Mouse (Mus musculus): ENCODE results near the gene Dlg2.

Gene Dlg2

GRCm38 (mm10) chr7:92184371-92185059 lies 1708.0 kb downstream of the Dlg2 start:
- DNase-seq (ENCODE audit: low spot score) = no peak

DNA sequence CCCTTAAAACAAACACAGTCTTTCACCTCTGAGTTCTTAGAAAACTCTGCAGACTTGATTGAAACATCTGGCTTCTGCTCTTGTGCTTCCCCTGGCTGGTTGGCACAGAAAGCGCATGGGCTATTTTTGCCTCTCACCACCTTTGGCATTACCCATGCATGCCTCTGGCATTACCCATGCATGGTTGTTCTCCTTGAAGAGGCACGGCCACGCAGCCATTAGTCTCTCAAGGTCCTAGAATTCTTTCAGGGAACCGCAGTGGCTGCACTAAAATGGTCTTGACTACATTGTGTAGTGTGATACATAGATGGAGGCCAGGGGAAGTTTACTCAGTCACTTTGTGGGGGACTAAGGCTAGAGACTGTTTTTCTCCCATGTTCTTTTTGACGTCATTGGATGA lies 1709.9 kb downstream of the Dlg2 start:
- DNase-seq (ENCODE audit: low spot score) = no peak

DNA sequence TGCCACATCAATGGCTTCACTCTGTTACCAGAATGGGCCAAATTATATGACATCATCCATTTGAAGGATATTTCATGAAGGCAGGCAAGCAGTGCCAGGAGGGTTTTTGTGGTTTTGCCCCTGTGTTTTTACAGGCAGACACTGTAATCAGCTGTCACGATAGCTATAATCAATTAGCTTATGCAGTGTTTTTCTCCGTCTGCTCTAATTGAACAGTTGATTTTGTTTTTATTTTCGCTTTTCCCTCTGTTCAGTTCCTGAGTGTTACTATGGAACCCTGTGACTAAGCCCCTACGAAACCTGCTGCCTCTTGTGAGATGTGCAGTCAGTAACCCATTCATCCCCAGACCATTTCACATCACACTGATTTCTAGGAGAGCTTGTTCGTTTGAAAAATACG lies 1712.7 kb downstream of the Dlg2 start:
- DNase-seq (ENCODE audit: low spot score) = no peak

GRCm38 (mm10) chr7:92196004-92196403 lies 1719.5 kb downstream of the Dlg2 start:
- no peak for DNase-seq (ENCODE audit: low spot score)

- no peak for DNase-seq (ENCODE audit: low spot score)
These were observed 1721.1 kb downstream of the Dlg2 start for GRCm38 (mm10) chr7:92197621-92198020.

GRCm38 (mm10) chr7:92199131-92199530 lies 1722.7 kb downstream of the Dlg2 start:
- DNase-seq (ENCODE audit: low spot score) = no peak

DNA sequence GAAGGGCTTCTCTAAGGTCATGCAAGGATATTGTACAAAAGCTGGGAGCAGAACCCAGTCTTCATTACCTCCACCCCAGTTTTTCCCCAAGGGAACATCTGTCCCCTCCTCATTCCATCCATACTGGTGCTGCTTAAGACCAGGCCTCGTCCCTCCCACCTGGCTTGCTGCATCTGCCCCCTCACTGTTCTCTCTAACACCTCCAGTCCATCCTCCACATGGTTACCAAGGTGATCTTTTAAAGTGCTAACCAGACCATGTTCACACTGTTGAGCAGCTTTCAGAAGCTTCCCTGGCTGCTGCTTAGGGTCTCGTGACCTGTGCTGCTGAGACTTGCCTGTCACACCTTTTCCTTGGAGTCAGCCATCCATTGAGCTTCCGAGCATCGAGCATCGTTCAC lies 1734.2 kb downstream of the Dlg2 start:
- no peak for DNase-seq (ENCODE audit: low spot score)

- DNase-seq (ENCODE audit: low spot score) = no peak
These were observed 1737.3 kb downstream of the Dlg2 start for GRCm38 (mm10) chr7:92213751-92214150.

DNA sequence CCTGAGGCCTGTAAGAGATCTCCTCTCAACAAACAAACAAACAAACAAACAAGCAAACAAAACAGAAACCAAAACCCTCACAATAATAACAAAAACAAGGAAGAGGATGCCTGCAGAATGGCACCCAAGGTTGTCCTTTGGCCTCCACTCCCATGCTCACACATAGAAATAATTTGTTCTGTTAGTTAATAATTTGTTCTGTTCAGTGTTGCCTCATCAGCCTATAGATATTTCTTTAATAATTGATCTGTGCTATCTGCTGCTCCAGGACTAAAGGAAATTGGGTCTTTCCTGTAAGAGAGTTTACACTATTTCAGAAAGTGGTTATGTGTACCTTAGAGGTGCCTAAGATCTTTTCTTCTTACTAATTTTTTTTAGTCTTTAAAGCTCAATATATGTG lies 1741.7 kb downstream of the Dlg2 start:
- DNase-seq (ENCODE audit: low spot score) = no peak

GRCm38 (mm10) chr7:92220619-92221018 lies 1744.1 kb downstream of the Dlg2 start:
- no peak for DNase-seq (ENCODE audit: low spot score)

DNA sequence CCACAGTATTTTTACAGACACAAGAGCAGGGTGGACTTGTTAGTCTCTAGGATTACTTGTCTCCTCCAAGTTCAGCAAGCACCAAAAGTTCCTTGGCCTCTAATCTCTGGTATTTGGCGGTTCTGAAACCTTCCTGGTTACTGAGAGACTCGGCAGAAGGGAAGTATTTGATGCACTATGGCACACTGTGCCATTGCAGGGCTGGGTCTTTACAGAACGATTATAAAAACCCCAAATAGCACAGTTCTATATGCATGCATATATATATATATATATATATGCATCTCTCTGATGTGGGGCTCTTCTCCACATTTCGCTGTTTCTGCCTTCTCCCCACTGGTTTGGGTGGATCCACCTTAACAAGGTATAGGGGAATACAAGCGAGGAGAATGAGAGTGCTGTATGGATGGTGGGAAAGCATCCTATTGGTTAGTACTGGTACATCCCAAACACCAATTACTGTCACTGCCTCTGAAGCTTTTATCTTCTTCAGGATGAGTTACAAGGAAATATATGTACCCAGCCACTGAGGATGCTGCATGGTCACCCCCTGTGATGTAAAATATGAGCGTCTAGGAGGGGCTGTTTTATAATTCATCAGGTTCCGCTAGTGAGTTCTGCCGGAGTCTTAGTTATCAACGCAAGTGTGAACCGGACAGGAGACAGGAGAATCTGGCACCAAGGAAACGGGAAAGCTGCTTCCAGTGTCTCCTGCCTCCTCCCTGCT lies 1758.2 kb downstream of the Dlg2 start:
- no peak for DNase-seq (ENCODE audit: low spot score)

GRCm38 (mm10) chr7:92235541-92236031 lies 1759.1 kb downstream of the Dlg2 start:
- DNase-seq (ENCODE audit: low spot score) = no peak

DNA sequence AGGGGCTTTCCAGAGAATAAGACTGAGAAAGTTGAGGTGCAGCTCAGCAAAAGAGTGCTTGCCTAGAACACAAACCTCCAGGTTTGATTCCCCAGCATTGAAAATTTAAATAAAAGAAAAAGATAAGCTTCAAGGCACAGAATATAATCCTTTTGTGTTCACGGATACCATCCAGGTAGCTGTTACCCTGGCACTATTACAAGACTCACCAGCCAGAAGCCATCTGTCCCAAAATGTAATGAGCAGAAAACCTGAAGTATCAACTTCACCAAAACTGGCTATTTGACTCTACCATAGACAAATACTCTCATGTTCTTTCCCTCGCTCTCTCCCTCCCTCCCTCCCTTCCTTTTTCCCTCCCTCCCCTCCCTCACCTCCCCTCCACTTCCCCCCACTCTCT lies 1764.4 kb downstream of the Dlg2 start:
- DNase-seq (ENCODE audit: low spot score) = no peak

- no peak for DNase-seq (ENCODE audit: low spot score)
These were observed 1771.1 kb downstream of the Dlg2 start for GRCm38 (mm10) chr7:92247594-92247993.

DNA sequence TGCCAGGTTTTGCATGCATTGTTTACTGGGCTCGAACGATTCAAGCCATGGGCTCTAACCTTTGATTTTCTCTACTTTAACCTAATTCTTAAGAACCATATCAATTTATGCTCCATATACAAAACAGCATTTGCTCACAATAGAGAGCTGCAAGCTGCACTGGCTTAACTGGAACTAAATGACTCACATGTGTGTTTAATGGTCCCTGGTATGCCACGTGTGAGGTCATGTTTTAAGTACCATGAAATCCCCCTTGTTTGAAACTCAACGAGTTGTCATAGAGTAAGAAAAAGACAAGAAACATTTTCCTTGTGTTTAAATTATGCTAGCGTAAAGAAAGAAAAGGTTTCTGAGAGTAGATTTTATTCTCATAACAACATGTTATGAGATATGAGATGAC lies 1772.1 kb downstream of the Dlg2 start:
- no peak for DNase-seq (ENCODE audit: low spot score)

GRCm38 (mm10) chr7:92258148-92258547 lies 1781.7 kb downstream of the Dlg2 start:
- no peak for DNase-seq (ENCODE audit: low spot score)

GRCm38 (mm10) chr7:92258701-92259100 lies 1782.2 kb downstream of the Dlg2 start:
- DNase-seq (ENCODE audit: low spot score) = no peak

- DNase-seq (ENCODE audit: low spot score) = no peak
These were observed 1787.9 kb downstream of the Dlg2 start for GRCm38 (mm10) chr7:92264325-92264724.

DNA sequence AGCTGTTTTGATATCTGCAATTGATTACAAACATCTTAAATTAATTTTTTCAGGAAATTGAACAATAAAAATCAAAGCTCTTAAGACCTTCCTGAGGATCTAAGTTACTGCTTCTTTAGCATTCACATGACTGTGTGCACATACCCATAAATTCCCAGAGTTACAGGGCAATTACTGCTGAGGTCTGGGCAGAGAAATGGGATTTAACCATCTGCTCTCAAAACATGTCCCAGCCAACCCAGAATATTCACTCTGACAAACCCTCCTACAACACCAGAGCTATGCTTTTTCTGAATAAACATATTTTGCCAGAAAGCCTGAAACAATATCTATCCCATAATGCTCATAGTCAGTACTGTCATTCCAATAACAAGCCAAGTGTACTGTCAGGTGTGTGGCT lies 1788.5 kb downstream of the Dlg2 start:
- DNase-seq (ENCODE audit: low spot score) = no peak

GRCm38 (mm10) chr7:92275353-92275752 lies 1798.9 kb downstream of the Dlg2 start:
- no peak for DNase-seq (ENCODE audit: low spot score)

DNA sequence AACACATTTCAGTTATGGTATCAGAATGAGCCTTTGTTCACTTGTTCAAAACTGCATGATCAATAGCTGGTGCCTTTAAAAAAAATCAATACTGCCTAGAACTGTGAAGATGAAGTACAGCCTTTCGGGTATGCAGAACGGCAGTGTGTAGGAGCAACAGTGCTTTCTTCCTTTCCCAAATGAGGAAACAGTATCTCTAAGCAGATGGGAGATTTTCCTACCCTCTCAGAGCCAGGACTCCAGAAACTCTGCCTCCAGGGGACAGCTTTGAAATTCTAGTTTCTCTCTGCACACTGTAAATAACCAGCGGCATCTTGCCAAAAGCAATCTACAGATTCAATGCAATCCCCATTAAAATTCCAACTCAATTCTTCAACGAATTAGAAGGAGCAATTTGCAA lies 1801.2 kb downstream of the Dlg2 start:
- DNase-seq (ENCODE audit: low spot score) = no peak

- no peak for DNase-seq (ENCODE audit: low spot score)
These were observed 1804.5 kb downstream of the Dlg2 start for GRCm38 (mm10) chr7:92280925-92281324.

DNA sequence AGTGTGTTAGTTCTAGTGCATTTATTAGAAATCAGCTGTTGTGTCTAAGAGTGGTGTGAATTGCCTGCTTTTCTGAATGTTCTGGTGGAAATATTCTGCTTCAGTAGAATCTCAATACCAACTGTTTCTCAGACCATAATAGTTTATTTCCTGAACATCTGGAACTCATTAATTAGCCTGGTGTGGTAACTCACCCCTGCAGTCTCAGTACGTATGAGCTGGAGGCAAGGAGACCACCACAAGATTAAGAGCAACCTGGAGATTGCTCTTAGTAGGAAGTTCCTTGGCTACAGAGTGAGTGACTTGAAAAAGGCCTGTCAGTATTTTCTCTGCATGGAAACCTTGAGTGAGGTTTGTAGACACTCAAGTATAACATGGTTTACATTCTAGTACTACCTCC lies 1810.6 kb downstream of the Dlg2 start:
- no peak for DNase-seq (ENCODE audit: low spot score)

- DNase-seq (ENCODE audit: low spot score) = no peak
These were observed 1812.3 kb downstream of the Dlg2 start for GRCm38 (mm10) chr7:92288814-92289213.
